Mouse (Mus musculus): Measurements from ENCODE around the gene Pak1ip1.

DNA sequence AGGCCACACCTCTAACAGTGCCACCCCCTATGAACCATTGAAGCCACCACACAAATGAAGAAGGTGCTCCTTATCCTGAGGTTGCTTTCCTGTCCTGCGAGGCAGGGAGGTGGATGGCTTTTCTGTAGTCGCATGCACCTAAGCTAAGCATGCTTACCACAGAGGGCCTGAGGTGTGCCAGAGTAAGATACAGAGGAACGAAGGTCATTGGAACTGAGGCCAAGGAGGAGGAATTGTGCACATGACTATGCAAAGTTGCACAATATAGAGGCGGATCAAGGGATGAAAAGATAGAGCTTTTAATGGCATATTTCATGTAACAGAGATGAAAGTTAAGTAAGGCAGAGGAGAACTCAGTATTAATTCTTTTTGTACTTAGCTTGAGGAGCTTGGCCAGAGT lies 5.4 kb downstream of the Pak1ip1 start:
- TF ChIP-seq CTCF (IDR thresholded peaks at IDR 0.05; ENCODE audit: low read depth) = no peak
- no peak for TF ChIP-seq EP300 (IDR thresholded peaks at IDR 0.05; ENCODE audit: low read depth)
